Mouse (Mus musculus): ENCODE results near the gene Nudcd2. TPM values are rescaled to one million over a fixed set of nuclear protein-coding genes. Genes with fewer than 3 reads are reported as not detected.
A peak's percentile ranks its signal among the peaks of the same experiment; 100 is the strongest.

The Nudcd2 gene
- polyA plus RNA-seq, 1 experiment from 2014 or later: 84.7 TPM

GRCm38 (mm10) chr11:40754664-40755107 lies 21.2 kb downstream of the Nudcd2 start:
- no peak for TF ChIP-seq CTCF (IDR thresholded peaks at IDR 0.05)
- POLR2A ChIA-PET: interaction anchor here (1.2 kb wide), 1 partner anchor 70 kb away, joined by 3 read pairs; no protein-coding TSS in a partner anchor
- DNase-seq (ENCODE audit: low read depth, low spot score): no peak
- H3K27me3 ChIP-seq: no peaks in the 10 kb centered on the region
- ATAC-seq: peak; percentile 62
- in situ Hi-C loops (cut with MboI; ENCODE audit: low pct_unique_long_range_greater_than_20kb): no loop called here
- CTCF ChIA-PET: interaction anchor here (1.3 to 2.2 kb wide), 4 partner anchors 9 to 61 kb away, joined by 3 to 6 read pairs (median 3); no protein-coding TSS in a partner anchor

- no peaks in the 10 kb centered on the region for H3K27me3 ChIP-seq
- POLR2A ChIA-PET: no interaction called here
- DNase-seq (ENCODE audit: low read depth, low spot score) (peak; percentile 72), ATAC-seq (peak; percentile 100)
- CTCF ChIA-PET: interaction anchor here (1.3 to 2.2 kb wide), 3 partner anchors 10 to 61 kb away, joined by 3 to 6 read pairs (median 3); no protein-coding TSS in a partner anchor
- TF ChIP-seq CTCF (IDR thresholded peaks at IDR 0.05): no peak
- in situ Hi-C loops (cut with MboI; ENCODE audit: low pct_unique_long_range_greater_than_20kb): no loop called here
These were observed 21.7 kb downstream of the Nudcd2 start, which contains the start of gene Ccng1 for GRCm38 (mm10) chr11:40755109-40755627. Gene Ccng1 (minus strand): TSS chr11:40755311.

- no peak for DNase-seq (ENCODE audit: low read depth, low spot score)
- no peak for TF ChIP-seq CTCF (IDR thresholded peaks at IDR 0.05)
- ChIA-PET POLR2A (interaction anchor here (0.7 kb wide), 1 partner anchor 252 kb away, joined by 5 read pairs; no protein-coding TSS in a partner anchor), CTCF (interaction anchor here (2.2 kb wide), 1 partner anchor 62 kb away, joined by 6 read pairs; no protein-coding TSS in a partner anchor)
- H3K27me3 ChIP-seq: no peaks in the 10 kb centered on the region
- in situ Hi-C loops (cut with MboI; ENCODE audit: low pct_unique_long_range_greater_than_20kb): no loop called here
- no peak for ATAC-seq
These were observed 22.5 kb downstream of the Nudcd2 start for GRCm38 (mm10) chr11:40755968-40756367.

- POLR2A ChIA-PET: no interaction called here
- H3K27me3 ChIP-seq: peaks cover 7% of the 10 kb centered on the region
- in situ Hi-C loops (cut with MboI; ENCODE audit: low pct_unique_long_range_greater_than_20kb): no loop called here
- DNase-seq (ENCODE audit: low read depth, low spot score) (no peak), ATAC-seq (no peak)
- TF ChIP-seq CTCF (IDR thresholded peaks at IDR 0.05): no peak
- CTCF ChIA-PET: no interaction called here
These were observed 26.4 kb downstream of the Nudcd2 start for GRCm38 (mm10) chr11:40759896-40760295.

GRCm38 (mm10) chr11:40763395-40763794 lies 29.9 kb downstream of the Nudcd2 start:
- peak; percentile 61 for TF ChIP-seq CTCF (IDR thresholded peaks at IDR 0.05)
- in situ Hi-C loops (cut with MboI; ENCODE audit: low pct_unique_long_range_greater_than_20kb): no loop called here
- ChIA-PET POLR2A (no interaction called here), CTCF (no interaction called here)
- H3K27me3 ChIP-seq: peaks cover 31% of the 10 kb centered on the region
- ATAC-seq: peak; percentile 75
- DNase-seq (ENCODE audit: low read depth, low spot score): no peak

- CTCF ChIA-PET: interaction anchor here (1.1 to 2.0 kb wide), 2 partner anchors 10 to 11 kb away, joined by 3 to 8 read pairs; partner anchors contain the start of gene Ccng1
- no peak for TF ChIP-seq CTCF (IDR thresholded peaks at IDR 0.05)
- POLR2A ChIA-PET: no interaction called here
- ATAC-seq (no peak), DNase-seq (ENCODE audit: low read depth, low spot score) (no peak)
- peaks cover 32% of the 10 kb centered on the region for H3K27me3 ChIP-seq
- in situ Hi-C loops (cut with MboI; ENCODE audit: low pct_unique_long_range_greater_than_20kb): no loop called here
These were observed 31.2 kb downstream of the Nudcd2 start for GRCm38 (mm10) chr11:40764690-40765089.

GRCm38 (mm10) chr11:40775315-40776269 lies 42.1 kb downstream of the Nudcd2 start:
- in situ Hi-C loops (cut with MboI; ENCODE audit: low pct_unique_long_range_greater_than_20kb): loop anchor here (25.0 kb wide), 1 partner anchor 1287 kb away; no protein-coding TSS in a partner anchor
- DNase-seq (ENCODE audit: low read depth, low spot score): no peak
- CTCF ChIA-PET: interaction anchor here (0.6 to 1.6 kb wide), 6 partner anchors 11 to 885 kb away, joined by 3 to 8 read pairs (median 3); partner anchors contain the start of gene Ccng1
- peaks cover 55% of the 10 kb centered on the region for H3K27me3 ChIP-seq
- peak; percentile 35 for ATAC-seq
- peak; percentile 65 for TF ChIP-seq CTCF (IDR thresholded peaks at IDR 0.05)
- POLR2A ChIA-PET: no interaction called here

GRCm38 (mm10) chr11:40781857-40782256 lies 48.4 kb downstream of the Nudcd2 start:
- in situ Hi-C loops (cut with MboI; ENCODE audit: low pct_unique_long_range_greater_than_20kb): loop anchor here (25.0 kb wide), 1 partner anchor 1280 kb away; no protein-coding TSS in a partner anchor
- H3K27me3 ChIP-seq: peaks cover 57% of the 10 kb centered on the region
- ChIA-PET CTCF (no interaction called here), POLR2A (no interaction called here)
- ATAC-seq (no peak), DNase-seq (ENCODE audit: low read depth, low spot score) (no peak)
- no peak for TF ChIP-seq CTCF (IDR thresholded peaks at IDR 0.05)

- ChIA-PET CTCF (no interaction called here), POLR2A (no interaction called here)
- no peak for DNase-seq (ENCODE audit: low read depth, low spot score)
- in situ Hi-C loops (cut with MboI; ENCODE audit: low pct_unique_long_range_greater_than_20kb): loop anchor here (25.0 kb wide), 1 partner anchor 1279 kb away; no protein-coding TSS in a partner anchor
- no peak for ATAC-seq
- no peak for TF ChIP-seq CTCF (IDR thresholded peaks at IDR 0.05)
- H3K27me3 ChIP-seq: peaks cover 51% of the 10 kb centered on the region
These were observed 49.9 kb downstream of the Nudcd2 start for GRCm38 (mm10) chr11:40783346-40783745.

GRCm38 (mm10) chr11:40784326-40784725 lies 50.9 kb downstream of the Nudcd2 start:
- ChIA-PET POLR2A (no interaction called here), CTCF (no interaction called here)
- DNase-seq (ENCODE audit: low read depth, low spot score) (no peak), ATAC-seq (no peak)
- in situ Hi-C loops (cut with MboI; ENCODE audit: low pct_unique_long_range_greater_than_20kb): loop anchor here (25.0 kb wide), 1 partner anchor 1278 kb away; no protein-coding TSS in a partner anchor
- no peak for TF ChIP-seq CTCF (IDR thresholded peaks at IDR 0.05)
- peaks cover 45% of the 10 kb centered on the region for H3K27me3 ChIP-seq
